Mouse (Mus musculus) limb, embryonic 11.5 days (tissue): ENCODE results near the gene Lmod1. TPM values are rescaled to one million over a fixed set of nuclear protein-coding genes. Genes with fewer than 3 reads are reported as not detected.

Experiments used
- ATAC-seq: fragments of 200-750 bp; cut with Nextera tagmentation; 2 replicates; pipeline ENCODE4 v1.8.0; 2017; ENCODE audit warnings: low read depth; ENCODE audit not compliant: insufficient number of reproducible peaks, low FRiP score, low TSS enrichment
- DNase-seq: peaks from one replicate; pipeline ENCODE4 v3.0.0-alpha.2; 2015; ENCODE audit warnings: low spot score
- H3K27ac ChIP-seq: fragments of 300-500 bp; sonication (generic); replicated peaks from 2 replicates; pipeline ENCODE4 v1.5.1; 2014; ENCODE audit warnings: low read depth, mild to moderate bottlenecking, low read length
- H3K27me3 ChIP-seq: fragments of 300-500 bp; sonication (generic); 2 replicates; pipeline ENCODE4 v1.6.1; 2014; ENCODE audit warnings: mild to moderate bottlenecking, low read length, mixed read lengths; ENCODE audit not compliant: control insufficient read depth, insufficient read depth
- H3K36me3 ChIP-seq: fragments of 300-500 bp; sonication (generic); 2 replicates; pipeline ENCODE4 v1.6.1; 2014; ENCODE audit warnings: mild to moderate bottlenecking, low read length, moderate library complexity, mixed read lengths; ENCODE audit not compliant: control insufficient read depth, insufficient read depth
- H3K4me1 ChIP-seq: fragments of 300-500 bp; sonication (generic); 2 replicates; pipeline ENCODE4 v1.6.1; 2014; ENCODE audit warnings: low read length, mixed read lengths; ENCODE audit not compliant: control insufficient read depth, insufficient read depth
- H3K4me2 ChIP-seq: fragments of 300-500 bp; sonication (generic); 2 replicates; pipeline ENCODE4 v1.6.1; 2014; ENCODE audit warnings: low read depth, mild to moderate bottlenecking, moderate library complexity; ENCODE audit not compliant: severe bottlenecking
- H3K4me3 ChIP-seq: fragments of 300-500 bp; sonication (generic); 2 replicates; pipeline ENCODE4 v1.5.1; 2014; ENCODE audit warnings: low read depth, low read length
- H3K9ac ChIP-seq: fragments of 300-500 bp; sonication (generic); 2 replicates; pipeline ENCODE4 v1.6.1; 2014; ENCODE audit warnings: mild to moderate bottlenecking, low read length
- H3K9me3 ChIP-seq: fragments of 300-500 bp; sonication (generic); 2 replicates; pipeline ENCODE4 v1.6.1; 2016; ENCODE audit warnings: low read length; ENCODE audit not compliant: control insufficient read depth
- WGBS: fragments of 180-500 bp; shearing (Covaris S2); extraction: QIAGEN DNeasy Blood & Tissue Kit; methylation state at CpG from one replicate; pipeline ENCODE4 v1.1.7; 2014; 5-methylcytosine and 5-hydroxymethylcytosine counted together
- polyA plus RNA-seq: library from polyadenylated mRNA; unstranded; fragments of >200 nt; fragmentation: Nextera tagmentation; extraction: Ambion mirVana; gene quantifications from 2 replicates; pipeline ENCODE4 v1.2.1, GENCODE M21; 2014

The Lmod1 gene
- polyA plus RNA-seq, 1 experiment from 2014 or later: 0.39 TPM

DNA sequence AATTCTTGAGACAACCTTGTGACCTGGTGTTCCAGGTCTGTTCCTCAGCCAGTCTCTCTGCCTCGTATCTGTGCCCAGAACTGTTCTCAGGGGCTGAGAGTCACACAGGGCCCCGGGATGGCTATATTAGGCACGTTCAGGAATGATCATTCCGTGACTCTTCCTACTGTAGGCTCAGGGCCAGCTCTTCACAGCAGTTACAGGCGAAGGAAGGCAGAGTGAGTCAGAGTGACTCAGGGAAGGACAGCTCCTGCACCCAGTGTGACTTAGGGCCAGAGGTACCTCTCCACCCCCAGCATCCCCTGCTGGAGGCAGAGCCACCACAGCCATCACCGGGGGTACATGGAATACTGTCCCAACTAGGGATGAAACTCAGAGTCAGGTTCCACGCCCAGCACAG, 42.4 kb downstream of the Lmod1 start:
- Histone ChIP-seq H3K9ac (no peak overlapping the region), H3K4me1 (peaks cover 9% of the 10 kb centered on the region; the same call in 1 of the 2 replicates), H3K36me3 (no peaks in the 10 kb centered on the region; the same call in 1 of the 2 replicates), H3K4me2 (no peak overlapping the region), H3K4me3 (no peak overlapping the region), H3K27ac (no peak overlapping the region), H3K27me3 (no peaks in the 10 kb centered on the region), H3K9me3 (no peaks in the 10 kb centered on the region)
- DNase-seq (no peak), ATAC-seq (no peak)
- 80% methylated on average over 7 of the region's 7 CpGs for WGBS

DNA sequence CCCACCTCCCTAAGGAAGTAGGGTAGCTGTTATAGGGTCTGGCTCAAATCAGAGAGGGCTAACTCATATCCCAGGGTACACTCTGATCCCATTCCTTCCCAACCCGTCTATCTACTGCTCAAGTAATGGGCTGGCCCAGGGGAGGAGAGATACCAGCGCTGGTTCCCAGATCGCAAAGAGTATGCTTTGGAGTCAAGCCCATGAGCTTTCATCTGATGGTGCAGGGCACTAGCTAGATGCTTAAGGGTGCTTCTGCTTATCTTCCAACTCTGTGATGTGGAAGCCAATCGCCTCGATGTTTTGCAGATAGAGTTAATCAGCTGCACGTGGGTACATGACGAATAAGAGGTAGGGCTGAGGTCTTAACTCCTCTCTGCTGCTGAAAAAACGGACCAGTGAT, 43.0 kb downstream of the Lmod1 start:
- DNase-seq (no peak), ATAC-seq (no peak)
- Histone ChIP-seq H3K27me3 (no peaks in the 10 kb centered on the region), H3K4me1 (peaks cover 9% of the 10 kb centered on the region; the same call in 1 of the 2 replicates), H3K36me3 (no peaks in the 10 kb centered on the region; the same call in 1 of the 2 replicates), H3K9me3 (no peaks in the 10 kb centered on the region), H3K4me2 (no peak overlapping the region), H3K9ac (no peak overlapping the region), H3K27ac (no peak overlapping the region), H3K4me3 (no peak overlapping the region)
- WGBS: 75% methylated on average over 8 of the region's 8 CpGs

DNA sequence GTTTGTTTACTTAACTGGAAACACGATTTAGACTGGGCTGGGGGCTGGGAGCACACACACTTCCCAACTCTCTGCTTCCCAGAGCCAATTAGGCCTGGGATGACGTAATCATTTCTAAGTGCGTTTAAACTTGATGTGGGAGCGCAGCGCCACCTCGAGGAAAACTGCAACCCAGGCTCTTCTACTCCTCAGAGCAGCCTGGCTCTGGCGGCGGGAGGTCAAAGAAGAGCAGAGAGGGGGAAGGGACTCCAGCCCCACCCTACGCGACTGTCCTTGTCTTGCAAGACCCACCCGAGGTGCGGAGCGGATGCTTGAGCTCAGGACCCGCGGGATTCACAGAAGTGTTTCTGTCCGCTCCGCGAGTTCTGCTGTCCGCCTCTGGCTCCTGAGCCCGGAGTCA, 43.6 kb downstream of the Lmod1 start:
- H3K4me3 ChIP-seq: peak overlapping the region; percentile 32
- ATAC-seq: peak; percentile 58
- peak; percentile 92 for DNase-seq
- peak overlapping the region; percentile 48 for H3K9ac ChIP-seq
- H3K4me1 ChIP-seq: peaks cover 9% of the 10 kb centered on the region; the same call in 1 of the 2 replicates
- no peaks in the 10 kb centered on the region for H3K27me3 ChIP-seq
- H3K27ac ChIP-seq: no peak overlapping the region
- no peaks in the 10 kb centered on the region; the same call in 1 of the 2 replicates for H3K36me3 ChIP-seq
- under 1% methylated on average over 20 of the region's 20 CpGs for WGBS
- H3K4me2 ChIP-seq: peak overlapping the region; percentile 88
- no peaks in the 10 kb centered on the region for H3K9me3 ChIP-seq

DNA sequence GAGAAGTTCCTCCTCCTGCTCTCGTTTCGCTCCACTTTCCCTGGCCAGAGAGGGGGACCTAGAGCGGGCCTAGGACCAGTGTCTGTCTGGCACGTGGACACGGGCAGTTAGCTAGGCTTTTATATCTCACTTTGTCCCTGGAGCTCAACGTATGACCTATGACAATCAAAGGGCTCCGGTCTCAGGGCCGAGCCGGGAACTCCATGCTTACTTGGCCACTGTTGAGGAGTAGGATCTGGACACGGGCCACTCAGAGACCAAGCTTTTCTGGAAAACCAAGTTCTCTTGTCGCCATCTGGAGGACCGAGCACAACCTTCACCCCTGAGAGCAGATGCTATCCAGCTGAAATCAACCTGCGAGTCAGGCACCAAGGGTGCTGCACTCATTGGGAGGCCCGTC, 44.4 kb downstream of the Lmod1 start:
- no peak for ATAC-seq
- Histone ChIP-seq H3K4me3 (peak overlapping the region; percentile 32), H3K9ac (0 out of 2 replicates have a peak overlapping the region, but pooled peaks have one; percentile 48), H3K27ac (no peak overlapping the region), H3K27me3 (no peaks in the 10 kb centered on the region), H3K4me1 (peaks cover 11% of the 10 kb centered on the region; the same call in 1 of the 2 replicates), H3K4me2 (peak overlapping the region; percentile 88), H3K36me3 (no peaks in the 10 kb centered on the region; the same call in 1 of the 2 replicates), H3K9me3 (no peaks in the 10 kb centered on the region)
- WGBS: 9% methylated on average over 14 of the region's 14 CpGs
- peak; percentile 57 for DNase-seq

DNA sequence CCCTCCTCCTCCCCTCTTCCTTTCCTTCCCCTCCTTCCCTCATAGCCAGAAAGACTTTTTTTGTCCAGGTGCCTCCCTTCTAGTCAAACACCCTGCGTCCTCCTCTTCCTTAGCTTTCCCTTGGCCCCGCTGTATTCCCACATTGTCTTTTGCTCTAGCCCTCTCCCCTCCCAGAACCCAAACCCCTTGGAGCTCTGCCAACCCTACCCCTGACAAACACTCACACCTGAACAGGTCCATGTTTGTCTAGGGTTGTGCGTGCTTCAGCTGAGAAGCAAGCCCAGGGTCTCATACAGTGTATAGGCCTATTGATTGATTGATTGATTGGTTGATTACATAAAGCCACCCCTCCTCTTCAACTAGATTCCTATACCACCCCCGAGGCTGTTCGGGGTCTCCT, 44.8 kb downstream of the Lmod1 start:
- H3K27me3 ChIP-seq: no peaks in the 10 kb centered on the region
- peaks cover 16% of the 10 kb centered on the region; the same call in 1 of the 2 replicates for H3K4me1 ChIP-seq
- WGBS: 87% methylated on average over 5 of the region's 5 CpGs
- DNase-seq: no peak
- no peaks in the 10 kb centered on the region for H3K9me3 ChIP-seq
- no peak for ATAC-seq
- no peak overlapping the region for H3K27ac ChIP-seq
- H3K4me3 ChIP-seq: no peak overlapping the region
- no peaks in the 10 kb centered on the region; the same call in 1 of the 2 replicates for H3K36me3 ChIP-seq
- no peak overlapping the region for H3K9ac ChIP-seq
- no peak overlapping the region for H3K4me2 ChIP-seq

DNA sequence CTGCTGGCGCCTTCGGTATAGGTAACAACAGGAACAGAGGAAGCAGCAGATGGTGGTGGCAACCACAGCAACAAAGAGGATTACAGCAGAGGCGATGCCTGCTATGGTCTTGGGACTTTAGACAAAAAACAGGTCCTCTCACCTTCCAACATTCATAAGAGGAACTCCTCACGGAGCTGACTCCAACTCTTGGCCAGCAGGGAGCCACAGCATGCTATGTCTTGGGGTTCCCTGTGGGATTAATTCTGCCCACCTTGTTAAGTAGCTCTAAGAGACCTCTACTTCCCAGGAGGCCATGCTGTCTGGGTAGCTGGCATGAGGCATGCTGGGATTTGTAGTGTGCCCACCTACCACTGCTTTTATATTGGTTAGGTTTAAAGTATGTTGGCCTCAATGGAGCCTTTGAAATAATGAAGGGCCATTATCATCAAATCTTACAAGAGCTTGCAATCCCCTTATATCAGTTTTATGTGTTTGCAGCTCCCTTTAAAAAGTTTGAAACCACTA, 48.6 kb downstream of the Lmod1 start:
- Histone ChIP-seq H3K27me3 (no peaks in the 10 kb centered on the region), H3K4me3 (no peak overlapping the region), H3K27ac (no peak overlapping the region), H3K9me3 (no peaks in the 10 kb centered on the region), H3K9ac (no peak overlapping the region), H3K4me2 (peak overlapping the region; percentile 1; the same call in 1 of the 2 replicates), H3K36me3 (no peaks in the 10 kb centered on the region; the same call in 1 of the 2 replicates), H3K4me1 (peaks cover 18% of the 10 kb centered on the region)
- ATAC-seq (no peak), DNase-seq (no peak)
- whole genome bisulfite sequencing: 67% methylated on average over 4 of the region's 4 CpGs

DNA sequence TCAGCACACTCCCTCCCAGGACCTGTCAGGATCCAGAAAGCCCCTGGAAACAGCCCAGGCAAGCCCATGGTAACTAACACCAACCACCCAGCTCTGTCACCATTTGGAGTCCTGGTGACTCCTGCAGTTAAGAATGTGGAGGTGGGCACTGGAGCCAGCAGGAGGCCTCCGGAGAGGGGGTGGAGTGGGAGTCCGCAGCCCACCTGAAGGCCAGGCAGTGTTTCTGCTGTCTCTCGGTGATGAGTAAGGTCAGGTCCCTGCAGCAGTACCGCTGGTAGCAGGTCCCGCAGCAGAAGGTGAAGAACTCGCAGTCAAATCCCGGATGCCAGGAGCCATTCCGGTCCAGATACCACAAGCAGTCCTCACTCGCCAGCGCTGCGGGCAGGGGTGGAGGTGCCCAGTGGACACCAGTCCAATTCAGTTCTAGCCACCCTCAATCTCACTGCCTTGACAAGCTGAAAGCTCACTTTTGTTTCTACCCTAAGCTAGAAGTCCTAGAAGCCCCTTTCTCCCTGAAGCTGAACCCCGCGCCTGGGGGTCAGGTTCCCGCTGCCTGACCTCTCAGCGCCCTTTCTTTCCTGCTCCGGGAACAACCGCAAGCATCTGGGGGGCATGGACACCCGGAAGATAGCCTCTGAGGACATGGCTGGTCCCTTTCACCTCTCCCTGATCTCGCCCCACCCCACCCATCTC, 49.7 kb downstream of the Lmod1 start:
- peak overlapping the region; percentile 77 for H3K4me3 ChIP-seq
- WGBS: 2% methylated on average over 19 of the region's 19 CpGs
- H3K36me3 ChIP-seq: no peaks in the 10 kb centered on the region; the same call in 1 of the 2 replicates
- H3K27ac ChIP-seq: peak overlapping the region; percentile 52; the same call in 1 of the 2 replicates
- H3K27me3 ChIP-seq: no peaks in the 10 kb centered on the region
- DNase-seq (peak; percentile 70), ATAC-seq (no peak)
- H3K4me2 ChIP-seq: peak overlapping the region; percentile 88
- H3K9me3 ChIP-seq: no peaks in the 10 kb centered on the region
- peak overlapping the region; percentile 89 for H3K9ac ChIP-seq
- H3K4me1 ChIP-seq: peaks cover 12% of the 10 kb centered on the region

DNA sequence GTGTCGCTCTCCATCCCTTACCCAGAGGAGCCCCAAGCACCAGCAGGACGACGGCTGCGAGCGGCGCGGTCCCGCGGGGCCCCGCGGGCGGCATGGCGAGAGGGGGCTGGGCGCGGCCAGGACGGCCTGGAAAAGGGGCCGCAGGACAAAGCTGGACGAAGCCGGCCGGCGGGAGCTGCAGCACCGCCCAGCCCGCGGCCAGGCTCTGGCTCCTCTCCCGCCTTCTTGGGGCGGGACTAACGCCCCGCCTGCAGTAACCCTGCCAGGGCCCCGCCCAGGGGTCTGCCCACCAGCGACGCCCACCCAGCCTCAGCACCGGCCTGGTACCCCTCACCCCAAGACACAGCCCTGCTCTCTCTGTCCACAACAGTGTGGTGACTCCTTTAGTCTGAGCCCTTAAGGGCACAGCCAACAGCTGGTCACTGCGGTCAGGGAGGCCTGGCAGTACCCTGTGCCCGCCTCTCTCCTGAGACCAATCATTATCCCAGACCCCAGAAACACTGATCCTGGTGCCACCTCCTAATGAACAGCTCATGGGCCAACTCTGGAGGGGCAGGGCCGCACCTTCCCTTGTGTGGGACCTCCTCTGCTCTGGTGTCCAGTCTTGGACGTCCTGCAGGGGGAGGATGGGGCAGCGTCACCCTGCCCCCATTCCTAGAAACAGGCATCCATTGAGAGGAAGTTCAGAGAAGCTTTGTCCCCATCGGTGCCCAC, 50.4 kb downstream of the Lmod1 start, which contains the start of gene Shisa4:
Shisa4 (minus strand) TSS at position 370 of the 714 bp plus-strand sequence.
- DNase-seq (peak; percentile 86), ATAC-seq (peak; percentile 91)
- Histone ChIP-seq H3K4me1 (peaks cover 12% of the 10 kb centered on the region), H3K4me3 (peak within 1 kb of the TSS; percentile 77), H3K4me2 (peak within 1 kb of the TSS; percentile 88), H3K9me3 (no peaks in the 10 kb centered on the region), H3K9ac (peak within 1 kb of the TSS; percentile 89), H3K36me3 (no peaks in the 10 kb centered on the region; the same call in 1 of the 2 replicates), H3K27me3 (no peaks in the 10 kb centered on the region), H3K27ac (peak within 1 kb of the TSS; percentile 52; the same call in 1 of the 2 replicates)
- 3% methylated on average over 38 of the region's 38 CpGs for WGBS
